Mouse (Mus musculus) liver, embryonic 13.5 days (tissue): Measurements from ENCODE around the gene Lgals1. TPM values are rescaled to one million over a fixed set of nuclear protein-coding genes. Genes with fewer than 3 reads are reported as not detected.

ENCODE experiments used
- ATAC-seq: fragments of 200-750 bp; cut with Nextera tagmentation; 2 replicates; pipeline ENCODE4 v1.8.0; 2017; ENCODE audit warnings: low read depth, mild to moderate bottlenecking, moderate number of reproducible peaks, moderate library complexity
- DNase-seq: peaks from one replicate; pipeline ENCODE4 v3.0.0; 2022
- H3K27ac ChIP-seq: fragments of 300-500 bp; sonication (generic); 2 replicates; pipeline ENCODE4 v1.5.1; 2015; ENCODE audit warnings: moderate library complexity, mild to moderate bottlenecking, inconsistent platforms
- H3K27me3 ChIP-seq: fragments of 300-500 bp; sonication (generic); 2 replicates; pipeline ENCODE4 v1.6.1; 2015; ENCODE audit warnings: mild to moderate bottlenecking, inconsistent platforms
- H3K36me3 ChIP-seq: fragments of 300-500 bp; sonication (generic); 2 replicates; pipeline ENCODE4 v1.6.1; 2015; ENCODE audit warnings: mild to moderate bottlenecking, inconsistent platforms
- H3K4me1 ChIP-seq: fragments of 300-500 bp; sonication (generic); replicated peaks from 2 replicates; pipeline ENCODE4 v1.6.1; 2015; ENCODE audit warnings: inconsistent platforms
- H3K4me2 ChIP-seq: fragments of 300-500 bp; sonication (generic); 2 replicates; pipeline ENCODE4 v1.6.1; 2015; ENCODE audit warnings: inconsistent platforms, mild to moderate bottlenecking, moderate library complexity
- H3K4me3 ChIP-seq: fragments of 300-500 bp; sonication (generic); replicated peaks from 2 replicates; pipeline ENCODE4 v1.5.1; 2015; ENCODE audit warnings: mild to moderate bottlenecking, inconsistent platforms
- H3K9ac ChIP-seq: fragments of 300-500 bp; sonication (generic); 2 replicates; pipeline ENCODE4 v1.6.1; 2015; ENCODE audit warnings: mild to moderate bottlenecking, inconsistent platforms
- H3K9me3 ChIP-seq: fragments of 300-500 bp; sonication (generic); replicated peaks from 2 replicates; pipeline ENCODE4 v1.6.1; 2016; ENCODE audit warnings: inconsistent platforms
- WGBS: fragments of 180-500 bp; shearing (Covaris S2); methylation state at CpG from one replicate; pipeline ENCODE4 v1.1.7; 2015; ENCODE audit not compliant: insufficient replicate concordance; 5-methylcytosine and 5-hydroxymethylcytosine counted together
- microRNA-seq: library from miRNA; unstranded; fragments of <30 nt; microRNA quantifications from one replicate; pipeline ENCODE4, GENCODE M21; 2016
- polyA plus RNA-seq: library from polyadenylated mRNA; unstranded; fragments of >200 nt; fragmentation: Nextera tagmentation; extraction: Ambion mirVana; gene quantifications from 2 replicates; pipeline ENCODE4 v1.2.1, GENCODE M21; 2015

Gene Lgals1
- polyA plus RNA-seq, 1 experiment from 2014 or later: 710 TPM

GRCm38 (mm10) chr15:78973950-78974349, 47.4 kb downstream of the Lgals1 start:
- WGBS: 59% methylated on average over 7 of the region's 7 CpGs
- 0 out of 2 replicates have a peak, but pooled peaks have one; percentile 21 for ATAC-seq
- Histone ChIP-seq H3K9ac (no peak overlapping the region), H3K27me3 (peaks cover 7% of the 10 kb centered on the region; the same call in 1 of the 2 replicates), H3K9me3 (no peaks in the 10 kb centered on the region), H3K4me2 (no peak overlapping the region), H3K4me1 (peaks cover 10% of the 10 kb centered on the region), H3K27ac (no peak overlapping the region), H3K4me3 (no peak overlapping the region), H3K36me3 (no peaks in the 10 kb centered on the region)
- no peak for DNase-seq

DNA sequence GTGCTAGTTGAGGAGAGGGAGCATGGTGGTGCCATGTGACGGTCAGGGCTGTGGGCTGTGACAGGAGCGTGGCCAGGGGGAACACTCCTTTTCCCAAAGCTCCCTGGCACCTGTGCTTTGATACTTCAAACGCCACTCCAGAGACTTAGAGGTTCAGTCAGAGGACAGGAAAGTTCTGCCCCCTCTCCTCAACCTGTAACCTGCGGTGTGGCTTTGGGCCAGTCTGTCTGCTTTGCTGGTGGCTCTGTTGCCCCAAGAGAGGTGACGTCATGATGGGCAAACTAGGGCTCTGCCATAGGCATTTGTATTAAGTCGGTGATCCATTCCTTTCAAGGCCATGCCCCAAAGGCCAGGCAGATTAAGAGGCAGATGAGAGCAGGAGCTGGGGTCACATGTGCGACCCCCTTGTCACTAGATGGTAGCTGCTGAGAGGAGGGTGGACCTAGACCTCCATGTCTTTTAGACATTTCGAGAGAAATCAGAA, 51.2 kb downstream of the Lgals1 start:
- WGBS: 75% methylated on average over 8 of the region's 8 CpGs
- Histone ChIP-seq H3K4me2 (no peak overlapping the region), H3K9me3 (no peaks in the 10 kb centered on the region), H3K27me3 (peaks cover 7% of the 10 kb centered on the region; the same call in 1 of the 2 replicates), H3K4me1 (peaks cover 27% of the 10 kb centered on the region), H3K36me3 (no peaks in the 10 kb centered on the region), H3K9ac (no peak overlapping the region), H3K4me3 (no peak overlapping the region), H3K27ac (no peak overlapping the region)
- no peak for DNase-seq
- no peak for ATAC-seq

GRCm38 (mm10) chr15:78978875-78979274, 52.4 kb downstream of the Lgals1 start:
- ATAC-seq (no peak), DNase-seq (peak; percentile 22)
- Histone ChIP-seq H3K4me2 (no peak overlapping the region), H3K9ac (0 out of 2 replicates have a peak overlapping the region, but pooled peaks have one; percentile 2), H3K9me3 (no peaks in the 10 kb centered on the region), H3K36me3 (no peaks in the 10 kb centered on the region), H3K4me1 (peaks cover 32% of the 10 kb centered on the region), H3K4me3 (no peak overlapping the region), H3K27ac (peak overlapping the region; percentile 59), H3K27me3 (0 out of 2 replicates have a peak, but pooled peaks cover 3% of the 10 kb centered on the region)
- WGBS: 20% methylated on average over 4 of the region's 4 CpGs

Small RNA genes within 50 kb of the gene (microRNA-seq; reads per million reads assigned to microRNA genes)
- not detected for gene Mir6955

Other genes starting within 250 kb of the Lgals1 start
- 0.01 TPM in 1 of 2 replicates, not detected in the other for gene Elfn2, start 208.0 kb upstream of the Lgals1 start, polyA plus RNA-seq
- gene Mfng, start 153.2 kb upstream of the Lgals1 start, polyA plus RNA-seq: 7.0 and 7.2 TPM in 2 replicates
- 1.1 and 1.3 TPM in 2 replicates for gene Card10, start 123.7 kb upstream of the Lgals1 start, polyA plus RNA-seq
- 9.5 and 10.8 TPM in 2 replicates for gene Cdc42ep1, start 84.1 kb upstream of the Lgals1 start, polyA plus RNA-seq
- gene Lgals2, start 71.2 kb upstream of the Lgals1 start, polyA plus RNA-seq: 10.0 and 13.7 TPM in 2 replicates
- gene Gga1, start 49.5 kb upstream of the Lgals1 start, polyA plus RNA-seq: 20.7 and 23.7 TPM in 2 replicates
- gene Gm49510, start 27.1 kb upstream of the Lgals1 start, polyA plus RNA-seq: 0.15 and 0.16 TPM in 2 replicates
- 17.7 and 22.2 TPM in 2 replicates for gene Sh3bp1, start 27.0 kb upstream of the Lgals1 start, polyA plus RNA-seq
- 6.9 and 7.4 TPM in 2 replicates for gene Pdxp, start 12.8 kb upstream of the Lgals1 start, polyA plus RNA-seq
- 45.6 and 48.9 TPM in 2 replicates for gene Nol12, start 8.2 kb downstream of the Lgals1 start, polyA plus RNA-seq
- gene Triobp, start 21.0 kb downstream of the Lgals1 start, polyA plus RNA-seq: 12.9 and 18.8 TPM in 2 replicates
- gene H1f0, start 101.7 kb downstream of the Lgals1 start, polyA plus RNA-seq: 85.3 and 101 TPM in 2 replicates
- gene Galr3, start 115.2 kb downstream of the Lgals1 start, polyA plus RNA-seq: 0.13 and 0.20 TPM in 2 replicates
- 47.9 and 49.6 TPM in 2 replicates for gene Ankrd54, start 136.2 kb downstream of the Lgals1 start, polyA plus RNA-seq
- 171 and 185 TPM in 2 replicates for gene Eif3l, start 148.5 kb downstream of the Lgals1 start, polyA plus RNA-seq
- 1.0 and 1.2 TPM in 2 replicates for gene Micall1, start 182.2 kb downstream of the Lgals1 start, polyA plus RNA-seq
- 233 and 235 TPM in 2 replicates for gene Polr2f, start 214.3 kb downstream of the Lgals1 start, polyA plus RNA-seq
- gene 1700088E04Rik, start 214.5 kb downstream of the Lgals1 start, polyA plus RNA-seq: 0.61 and 0.74 TPM in 2 replicates
- gene Sox10, start 238.5 kb downstream of the Lgals1 start, polyA plus RNA-seq: 0.06 and 0.10 TPM in 2 replicates